Mouse (Mus musculus) CH12.LX (cell line): Measurements from ENCODE around the gene Tssk6. TPM values are rescaled to one million over a fixed set of nuclear protein-coding genes. Genes with fewer than 3 reads are reported as not detected.

Experiments used
- DNase-seq: peaks from one replicate; pipeline ENCODE4 v3.0.0-alpha.2; 2013; ENCODE audit errors: extremely low read depth
- H3K27ac ChIP-seq: 2 replicates; pipeline ENCODE4 v1.5.1; 2012; ENCODE audit warnings: low read depth, mild to moderate bottlenecking, control low read depth, moderate library complexity; ENCODE audit not compliant: insufficient read depth
- H3K27me3 ChIP-seq: replicated peaks from 2 replicates; pipeline ENCODE3; 2012; ENCODE audit warnings: inconsistent platforms
- H3K36me3 ChIP-seq, 2 experiments: replicated peaks in 1 of 2; 2 replicates each; pipeline versions ENCODE3 to v1.6.1; 2012; ENCODE audit warnings: inconsistent platforms in 1 of 2, low read length in 1 of 2, mild to moderate bottlenecking in 1 of 2, mixed read lengths in 1 of 2, moderate library complexity in 1 of 2; ENCODE audit not compliant: control insufficient read depth in 1 of 2, insufficient read depth in 1 of 2
- H3K4me1 ChIP-seq, 2 experiments: 2 replicates each; pipeline ENCODE4 v1.6.1; 2012; ENCODE audit warnings: inconsistent platforms in 1 of 2, moderate library complexity in 1 of 2; ENCODE audit not compliant: insufficient read depth in 2 of 2, control insufficient read depth in 1 of 2
- H3K4me2 ChIP-seq: 2 replicates; pipeline ENCODE4 v1.6.1; 2012; ENCODE audit warnings: low read depth, mild to moderate bottlenecking, control low read depth; ENCODE audit not compliant: poor library complexity, insufficient read depth, severe bottlenecking
- H3K4me3 ChIP-seq, 3 experiments: fragments of 150-350 bp in 1 of 3; sonication (generic) in 1 of 3; replicated peaks in 1 of 3; 2 replicates each; pipeline versions ENCODE3 to v1.5.1; 2011 to 2012; ENCODE audit warnings: low read depth in 2 of 3, low read length in 2 of 3, mild to moderate bottlenecking in 2 of 3, moderate library complexity in 2 of 3, control low read depth in 1 of 3, improper control_type of control experiment in 1 of 3, inconsistent platforms in 1 of 3, mixed read lengths in 1 of 3; ENCODE audit not compliant: poor library complexity in 1 of 3
- H3K79me2 ChIP-seq: replicated peaks from 2 replicates; pipeline ENCODE4 v1.6.1; 2012; ENCODE audit warnings: mild to moderate bottlenecking, moderate library complexity; ENCODE audit not compliant: control insufficient read depth, poor library complexity, insufficient read depth, severe bottlenecking; ENCODE audit errors: extremely low read depth
- H3K9ac ChIP-seq: 2 replicates; pipeline ENCODE4 v1.6.1; 2012; ENCODE audit warnings: low read depth, mild to moderate bottlenecking, control low read depth, moderate library complexity; ENCODE audit not compliant: insufficient read depth
- H3K9me3 ChIP-seq: replicated peaks from 2 replicates; pipeline ENCODE3; 2012; ENCODE audit warnings: low read length, inconsistent platforms, mixed read lengths
- BHLHE40 ChIP-seq: IDR thresholded peaks from 2 replicates; pipeline ENCODE4 v1.6.1; 2011; ENCODE audit warnings: mild to moderate bottlenecking, low read depth, low read length, improper control_type of control experiment
- CHD1 ChIP-seq: IDR thresholded peaks from 2 replicates; pipeline ENCODE4 v1.6.1; 2012; ENCODE audit warnings: low read depth, low read length, improper control_type of control experiment, inconsistent platforms
- CTCF ChIP-seq, 2 experiments: IDR thresholded peaks in 1 of 2; conservative IDR thresholded peaks in 1 of 2; 2 replicates each; pipeline ENCODE4 v1.5.1; 2011 to 2012; ENCODE audit warnings: low read depth in 2 of 2, low read length in 2 of 2, improper control_type of control experiment in 1 of 2, inconsistent platforms in 1 of 2, mild to moderate bottlenecking in 1 of 2, moderate library complexity in 1 of 2
- ELF1 ChIP-seq: IDR thresholded peaks from 2 replicates; pipeline ENCODE4 v1.6.1; 2014; ENCODE audit warnings: low read depth, mild to moderate bottlenecking, inconsistent platforms, low read length, improper control_type of control experiment
- IRF4 ChIP-seq: IDR thresholded peaks from 2 replicates; pipeline ENCODE4 v1.6.1; 2014; ENCODE audit warnings: low read depth, mild to moderate bottlenecking, inconsistent platforms, low read length, improper control_type of control experiment
- KAT2A ChIP-seq: IDR thresholded peaks from 2 replicates; pipeline ENCODE4 v1.6.1; 2012; ENCODE audit warnings: low read length, improper control_type of control experiment, inconsistent platforms; ENCODE audit not compliant: insufficient replicate concordance
- NRF1 ChIP-seq: IDR thresholded peaks from 2 replicates; pipeline ENCODE4 v1.6.1; 2014; ENCODE audit warnings: low read depth, mild to moderate bottlenecking, inconsistent platforms, low read length, improper control_type of control experiment, moderate library complexity
- PAX5 ChIP-seq: IDR thresholded peaks from 2 replicates; pipeline ENCODE4 v1.6.1; 2012; ENCODE audit warnings: low read length, inconsistent platforms, mixed read lengths
- POLR2A ChIP-seq: IDR thresholded peaks from 2 replicates; pipeline ENCODE4 v1.6.1; 2011; ENCODE audit warnings: low read depth, mild to moderate bottlenecking, improper control_type of control experiment, low read length
- POLR2AphosphoS2 ChIP-seq: IDR thresholded peaks from 2 replicates; pipeline ENCODE4 v1.6.1; 2011; ENCODE audit warnings: low read depth, low read length, improper control_type of control experiment
- SIN3A ChIP-seq: IDR thresholded peaks from 2 replicates; pipeline ENCODE4 v1.6.1; 2012; ENCODE audit warnings: low read length, improper control_type of control experiment, inconsistent platforms
- TCF12 ChIP-seq: IDR thresholded peaks from 2 replicates; pipeline ENCODE4 v1.6.1; 2014; ENCODE audit warnings: low read depth, mild to moderate bottlenecking, inconsistent platforms, low read length, improper control_type of control experiment
- USF1 ChIP-seq: IDR thresholded peaks from 2 replicates; pipeline ENCODE4 v1.6.1; 2014; ENCODE audit warnings: low read depth, mild to moderate bottlenecking, inconsistent platforms, low read length, improper control_type of control experiment
- ZC3H11A ChIP-seq: IDR thresholded peaks from 2 replicates; pipeline ENCODE4 v1.6.1; 2012; ENCODE audit warnings: low read depth, mild to moderate bottlenecking, inconsistent platforms, low read length, improper control_type of control experiment
- ZKSCAN1 ChIP-seq: IDR thresholded peaks from 2 replicates; pipeline ENCODE4 v1.6.1; 2012; ENCODE audit warnings: low read depth, inconsistent platforms, low read length, improper control_type of control experiment, borderline replicate concordance
- ZMIZ1 ChIP-seq: IDR thresholded peaks from 2 replicates; pipeline ENCODE4 v1.6.1; 2012; ENCODE audit warnings: low read depth, mild to moderate bottlenecking, inconsistent platforms, low read length, improper control_type of control experiment
- dilution Hi-C: fragments of 300-500 bp; cut with MboI; formaldehyde crosslinking; loops from 2 replicates; pipeline ENCODE4 v1.14.3; 2020; ENCODE audit warnings: low sequenced_read_pairs; ENCODE audit not compliant: extremely low pct_unique_long_range_greater_than_20kb, extremely low pct_ligation_motif_present
- in situ Hi-C: fragments of 300-500 bp; cut with MboI; formaldehyde crosslinking; loops from 3 replicates; pipeline ENCODE4 v1.14.3; 2019; ENCODE audit warnings: low sequenced_read_pairs, low pct_ligation_motif_present, low pct_unique_long_range_greater_than_20kb, mixed read lengths
- polyA plus RNA-seq: library from polyadenylated mRNA; unstranded; fragments of >175 nt; gene quantifications from 2 replicates; pipeline ENCODE4 v1.2.1, GENCODE M21; 2012; ENCODE audit warnings: low read depth; ENCODE audit not compliant: insufficient read length
- total RNA-seq, 2 experiments: library from RNA; depleted of rRNA; stranded (reverse); fragments of 300-350 nt in 1 of 2; fragments of >200 nt in 1 of 2; gene quantifications; 2 replicates each; pipeline ENCODE4 v1.2.3; 2012 to 2014

Gene Tssk6
- total and polyA plus RNA-seq, 3 experiments, result 0.44 to 1.8 (median 1.7) TPM

DNA sequence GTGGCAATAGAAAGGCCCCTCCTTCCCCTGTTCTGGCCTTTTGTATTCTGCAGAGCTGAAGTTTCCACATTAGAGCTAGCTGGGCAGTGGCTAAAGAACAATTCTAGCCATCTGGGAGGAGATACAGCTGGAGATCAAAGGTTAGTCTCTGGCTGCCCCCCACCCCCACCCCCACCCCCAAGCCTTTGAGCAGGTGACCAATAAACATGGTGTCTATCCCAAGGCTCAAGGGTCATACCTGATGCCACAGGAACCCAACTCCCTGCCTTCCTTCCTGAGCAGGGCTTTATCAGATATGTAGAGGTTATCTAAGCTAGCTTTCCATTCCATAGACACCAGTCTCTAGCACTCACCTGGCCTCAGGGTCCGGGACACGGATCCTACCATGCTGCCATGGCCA lies 48.3 kb downstream of the Tssk6 start:
- H3K4me1 ChIP-seq, result peaks cover 0 to 24% of the 10 kb centered on the region in 2 experiments; a peak in 2 of 4 replicates
- no peaks in the 10 kb centered on the region for H3K9me3 ChIP-seq
- no peaks in the 10 kb centered on the region for H3K27me3 ChIP-seq
- no peak for TF ChIP-seq ZMIZ1
- TF ChIP-seq SIN3A, result no peak
- TF ChIP-seq PAX5, result no peak
- no peak for TF ChIP-seq TCF12
- TF ChIP-seq ZKSCAN1, result no peak
- no peak for TF ChIP-seq CTCF (conservative IDR thresholded peaks at IDR 0.05 in 1 of 2, IDR thresholded peaks at IDR 0.05 in 1 of 2; ENCODE audit: low read depth in 2 of 2, low read length in 2 of 2)
- TF ChIP-seq BHLHE40, result no peak
- TF ChIP-seq ZC3H11A, result no peak
- no peak for TF ChIP-seq ELF1
- TF ChIP-seq CHD1, result no peak
- TF ChIP-seq NRF1, result no peak
- no peak for TF ChIP-seq IRF4
- no peak for TF ChIP-seq KAT2A
- no peak for TF ChIP-seq POLR2AphosphoS2
- TF ChIP-seq POLR2A, result no peak
- TF ChIP-seq USF1, result no peak
- TF ChIP-seq, all 38 proteins: peak for 0
- Histone ChIP-seq H3K9ac (no peak overlapping the region), H3K4me2 (no peak overlapping the region), H3K27ac (no peak overlapping the region), H3K4me3 (no peak overlapping the region), H3K36me3 (peaks cover 19 to 84% of the 10 kb centered on the region in 2 experiments), H3K79me2 (peaks cover 45% of the 10 kb centered on the region)
- dilution Hi-C loops, result no loop called here
- no peak for DNase-seq
- in situ Hi-C loops, result no loop called here

Other genes with a start within 250 kb of the Tssk6 start
Only the 20 nearest of the 22 such genes appear.
- gene Zfp869, start 191.5 kb upstream of the Tssk6 start, total RNA-seq (2012; rRNA removed), result 16.0 and 17.2 TPM in 2 replicates
- 30.6 and 33.8 TPM in 2 replicates for gene Zfp869, start 191.5 kb upstream of the Tssk6 start, total RNA-seq (2014; rRNA removed)
- gene Zfp869, start 191.5 kb upstream of the Tssk6 start, polyA plus RNA-seq, result 15.2 and 16.6 TPM in 2 replicates
- 1.9 and 2.2 TPM in 2 replicates for gene Zfp963, start 152.2 kb upstream of the Tssk6 start, total RNA-seq (2012; rRNA removed)
- gene Zfp963, start 152.2 kb upstream of the Tssk6 start, total RNA-seq (2014; rRNA removed), result 4.8 and 6.0 TPM in 2 replicates
- 4.7 and 5.5 TPM in 2 replicates for gene Zfp963, start 152.2 kb upstream of the Tssk6 start, polyA plus RNA-seq
- gene Gm20422, start 127.3 kb upstream of the Tssk6 start, total RNA-seq (2012; rRNA removed), result 1.4 and 2.1 TPM in 2 replicates
- gene Gm20422, start 127.3 kb upstream of the Tssk6 start, total RNA-seq (2014; rRNA removed), result 0.49 and 1.6 TPM in 2 replicates
- gene Gm20422, start 127.3 kb upstream of the Tssk6 start, polyA plus RNA-seq, result 2.0 and 2.8 TPM in 2 replicates
- gene Atp13a1, start 111.0 kb upstream of the Tssk6 start, total RNA-seq (2012; rRNA removed), result 53.3 and 58.4 TPM in 2 replicates
- gene Atp13a1, start 111.0 kb upstream of the Tssk6 start, total RNA-seq (2014; rRNA removed), result 36.6 and 36.8 TPM in 2 replicates
- 46.9 and 51.0 TPM in 2 replicates for gene Atp13a1, start 111.0 kb upstream of the Tssk6 start, polyA plus RNA-seq
- gene Zfp866, start 111.0 kb upstream of the Tssk6 start, total RNA-seq (2012; rRNA removed), result 14.3 and 15.4 TPM in 2 replicates
- 14.8 and 16.0 TPM in 2 replicates for gene Zfp866, start 111.0 kb upstream of the Tssk6 start, total RNA-seq (2014; rRNA removed)
- gene Zfp866, start 111.0 kb upstream of the Tssk6 start, polyA plus RNA-seq, result 14.4 and 15.6 TPM in 2 replicates
- gene Gmip, start 93.5 kb upstream of the Tssk6 start, total RNA-seq (2012; rRNA removed), result 48.1 and 49.2 TPM in 2 replicates
- gene Gmip, start 93.5 kb upstream of the Tssk6 start, total RNA-seq (2014; rRNA removed), result 22.2 and 25.4 TPM in 2 replicates
- 54.3 and 81.8 TPM in 2 replicates for gene Gmip, start 93.5 kb upstream of the Tssk6 start, polyA plus RNA-seq
- 1.1 and 1.2 TPM in 2 replicates for gene Lpar2, start 79.8 kb upstream of the Tssk6 start, total RNA-seq (2012; rRNA removed)
- gene Lpar2, start 79.8 kb upstream of the Tssk6 start, total RNA-seq (2014; rRNA removed), result 0.74 and 0.82 TPM in 2 replicates
- gene Lpar2, start 79.8 kb upstream of the Tssk6 start, polyA plus RNA-seq, result 2.5 and 3.0 TPM in 2 replicates
- 3.1 and 5.9 TPM in 2 replicates for gene Pbx4, start 69.7 kb upstream of the Tssk6 start, total RNA-seq (2012; rRNA removed)
- gene Pbx4, start 69.7 kb upstream of the Tssk6 start, total RNA-seq (2014; rRNA removed), result 1.0 and 1.5 TPM in 2 replicates
- gene Pbx4, start 69.7 kb upstream of the Tssk6 start, polyA plus RNA-seq, result 2.4 and 3.5 TPM in 2 replicates
- 0.08 TPM in 2 replicates for gene Cilp2, start 14.5 kb upstream of the Tssk6 start, total RNA-seq (2012; rRNA removed)
- gene Cilp2, start 14.5 kb upstream of the Tssk6 start, total RNA-seq (2014; rRNA removed), result 0.04 TPM in 1 of 2 replicates, not detected in the other
- gene Cilp2, start 14.5 kb upstream of the Tssk6 start, polyA plus RNA-seq, result 0.07 TPM in 1 of 2 replicates, not detected in the other
- gene Ndufa13, start 374 bp downstream of the Tssk6 start, total RNA-seq (2012; rRNA removed), result 153 and 177 TPM in 2 replicates
- 60.9 and 74.7 TPM in 2 replicates for gene Ndufa13, start 374 bp downstream of the Tssk6 start, total RNA-seq (2014; rRNA removed)
- 90.1 and 104 TPM in 2 replicates for gene Ndufa13, start 374 bp downstream of the Tssk6 start, polyA plus RNA-seq
- gene Yjefn3, start 528 bp downstream of the Tssk6 start, total RNA-seq (2012; rRNA removed), result 8.0 and 9.5 TPM in 2 replicates
- 3.3 and 3.6 TPM in 2 replicates for gene Yjefn3, start 528 bp downstream of the Tssk6 start, total RNA-seq (2014; rRNA removed)
- gene Yjefn3, start 528 bp downstream of the Tssk6 start, polyA plus RNA-seq, result 8.4 and 10.5 TPM in 2 replicates
- 70.8 and 73.2 TPM in 2 replicates for gene Gatad2a, start 94.2 kb downstream of the Tssk6 start, total RNA-seq (2012; rRNA removed)
- gene Gatad2a, start 94.2 kb downstream of the Tssk6 start, total RNA-seq (2014; rRNA removed), result 31.5 and 35.7 TPM in 2 replicates
- 95.1 and 122 TPM in 2 replicates for gene Gatad2a, start 94.2 kb downstream of the Tssk6 start, polyA plus RNA-seq
- 37.2 and 38.4 TPM in 2 replicates for gene Mau2, start 140.6 kb downstream of the Tssk6 start, total RNA-seq (2012; rRNA removed)
- gene Mau2, start 140.6 kb downstream of the Tssk6 start, total RNA-seq (2014; rRNA removed), result 24.4 and 25.5 TPM in 2 replicates
- 15.7 and 19.5 TPM in 2 replicates for gene Mau2, start 140.6 kb downstream of the Tssk6 start, polyA plus RNA-seq
- gene Sugp1, start 140.6 kb downstream of the Tssk6 start, total RNA-seq (2012; rRNA removed), result 21.8 and 24.0 TPM in 2 replicates
- gene Sugp1, start 140.6 kb downstream of the Tssk6 start, total RNA-seq (2014; rRNA removed), result 5.0 and 5.3 TPM in 2 replicates
- 43.9 and 44.2 TPM in 2 replicates for gene Sugp1, start 140.6 kb downstream of the Tssk6 start, polyA plus RNA-seq
- 1.9 and 2.4 TPM in 2 replicates for gene Tm6sf2, start 170.7 kb downstream of the Tssk6 start, total RNA-seq (2012; rRNA removed)
- gene Tm6sf2, start 170.7 kb downstream of the Tssk6 start, total RNA-seq (2014; rRNA removed), result 0.22 and 0.40 TPM in 2 replicates
- gene Tm6sf2, start 170.7 kb downstream of the Tssk6 start, polyA plus RNA-seq, result 1.8 and 2.6 TPM in 2 replicates
- 0.29 and 0.30 TPM in 2 replicates for gene Hapln4, start 181.3 kb downstream of the Tssk6 start, total RNA-seq (2012; rRNA removed)
- gene Hapln4, start 181.3 kb downstream of the Tssk6 start, total RNA-seq (2014; rRNA removed), result 0.07 and 0.08 TPM in 2 replicates
- 0.20 and 0.30 TPM in 2 replicates for gene Hapln4, start 181.3 kb downstream of the Tssk6 start, polyA plus RNA-seq
- 2.1 and 2.6 TPM in 2 replicates for gene Ncan, start 218.7 kb downstream of the Tssk6 start, total RNA-seq (2012; rRNA removed)
- 3.5 and 3.9 TPM in 2 replicates for gene Ncan, start 218.7 kb downstream of the Tssk6 start, total RNA-seq (2014; rRNA removed)
- 5.3 and 6.0 TPM in 2 replicates for gene Ncan, start 218.7 kb downstream of the Tssk6 start, polyA plus RNA-seq
- gene Nr2c2ap, start 229.1 kb downstream of the Tssk6 start, total RNA-seq (2012; rRNA removed), result 22.7 and 27.4 TPM in 2 replicates
- 15.6 and 16.4 TPM in 2 replicates for gene Nr2c2ap, start 229.1 kb downstream of the Tssk6 start, total RNA-seq (2014; rRNA removed)
- gene Nr2c2ap, start 229.1 kb downstream of the Tssk6 start, polyA plus RNA-seq, result 61.3 and 71.3 TPM in 2 replicates
- 13.8 and 17.2 TPM in 2 replicates for gene Rfxank, start 237.0 kb downstream of the Tssk6 start, total RNA-seq (2012; rRNA removed)
- 10.5 and 13.4 TPM in 2 replicates for gene Rfxank, start 237.0 kb downstream of the Tssk6 start, total RNA-seq (2014; rRNA removed)
- 9.5 and 12.3 TPM in 2 replicates for gene Rfxank, start 237.0 kb downstream of the Tssk6 start, polyA plus RNA-seq
- 56.4 and 63.9 TPM in 2 replicates for gene Borcs8, start 237.3 kb downstream of the Tssk6 start, total RNA-seq (2012; rRNA removed)
- gene Borcs8, start 237.3 kb downstream of the Tssk6 start, total RNA-seq (2014; rRNA removed), result 22.2 and 28.7 TPM in 2 replicates
- 44.0 and 45.8 TPM in 2 replicates for gene Borcs8, start 237.3 kb downstream of the Tssk6 start, polyA plus RNA-seq